Mouse (Mus musculus) kidney, postnatal 0 days (tissue): ENCODE data around the gene Ascc2. TPM values are rescaled to one million over a fixed set of nuclear protein-coding genes. Genes with fewer than 3 reads are reported as not detected.

Experiments used
- ATAC-seq: fragments of 200-750 bp; cut with Nextera tagmentation; replicated peaks from 2 replicates; pipeline ENCODE4 v1.8.0; 2017; ENCODE audit warnings: low read depth, moderate number of reproducible peaks, moderate TSS enrichment, moderate library complexity; ENCODE audit not compliant: low FRiP score
- DNase-seq: peaks from one replicate; pipeline ENCODE4 v3.0.0-alpha.2; 2016; ENCODE audit warnings: low spot score
- H3K27ac ChIP-seq: fragments of 300-500 bp; sonication (generic); 2 replicates; pipeline ENCODE4 v1.5.1; 2014; ENCODE audit warnings: mild to moderate bottlenecking
- H3K27me3 ChIP-seq: fragments of 300-500 bp; sonication (generic); 2 replicates; pipeline ENCODE4 v1.6.1; 2014; ENCODE audit warnings: low read length, mixed read lengths; ENCODE audit not compliant: insufficient read depth
- H3K36me3 ChIP-seq: fragments of 300-500 bp; sonication (generic); 2 replicates; pipeline ENCODE4 v1.6.1; 2014; ENCODE audit warnings: low read length, mixed read lengths; ENCODE audit not compliant: insufficient read depth
- H3K4me1 ChIP-seq: fragments of 300-500 bp; sonication (generic); replicated peaks from 2 replicates; pipeline ENCODE4 v1.6.1; 2014; ENCODE audit warnings: antibody characterized with exemption, low read length, mixed read lengths; ENCODE audit not compliant: insufficient read depth
- H3K4me2 ChIP-seq: fragments of 300-500 bp; sonication (generic); 2 replicates; pipeline ENCODE4 v1.6.1; 2014; ENCODE audit warnings: mild to moderate bottlenecking, low read length, moderate library complexity, mixed read lengths
- H3K4me3 ChIP-seq: fragments of 300-500 bp; sonication (generic); replicated peaks from 2 replicates; pipeline ENCODE4 v1.5.1; 2014; ENCODE audit warnings: low read depth, low read length
- H3K9ac ChIP-seq: fragments of 300-500 bp; sonication (generic); 2 replicates; pipeline ENCODE4 v1.6.1; 2014; ENCODE audit warnings: low read depth, low read length
- H3K9me3 ChIP-seq: fragments of 300-500 bp; sonication (generic); replicated peaks from 2 replicates; pipeline ENCODE4 v1.6.1; 2016; ENCODE audit warnings: low read length, inconsistent platforms, mixed read lengths
- CTCF ChIP-seq: IDR thresholded peaks from 2 replicates; pipeline ENCODE4 v1.5.1; 2016; ENCODE audit warnings: antibody characterized with exemption, low read depth, mild to moderate bottlenecking, moderate library complexity
- WGBS: fragments of 180-500 bp; shearing (Covaris S2); extraction: QIAGEN DNeasy Blood & Tissue Kit; methylation state at CpG from one replicate; pipeline ENCODE4 v1.1.7; 2014; 5-methylcytosine and 5-hydroxymethylcytosine counted together
- polyA plus RNA-seq: library from polyadenylated mRNA; unstranded; fragments of >200 nt; fragmentation: Nextera tagmentation; extraction: Ambion mirVana; gene quantifications from 2 replicates; pipeline ENCODE4 v1.2.1, GENCODE M21; 2015

Gene Ascc2
- polyA plus RNA-seq, 1 experiment from 2014 or later = 23.2 TPM

- no peak for ATAC-seq
These were observed 24.4 kb downstream of the Ascc2 start for GRCm38 (mm10) chr11:4661871-4662495.

GRCm38 (mm10) chr11:4662496-4662878 is 24.9 kb downstream of the Ascc2 start:
- no peak overlapping the region for H3K9ac ChIP-seq
- H3K27me3 ChIP-seq = no peaks in the 10 kb centered on the region
- H3K9me3 ChIP-seq = no peaks in the 10 kb centered on the region
- peaks cover 12% of the 10 kb centered on the region; the same call in 1 of the 2 replicates for H3K36me3 ChIP-seq
- no peak for DNase-seq
- no peak overlapping the region for H3K4me3 ChIP-seq
- no peak overlapping the region for H3K27ac ChIP-seq
- no peaks in the 10 kb centered on the region for H3K4me1 ChIP-seq
- TF ChIP-seq CTCF = no peak
- no peak for ATAC-seq
- 91% methylated on average over 11 of the region's 11 CpGs for whole genome bisulfite sequencing
- no peak overlapping the region for H3K4me2 ChIP-seq

More at GRCm38 (mm10) chr11:4661871-4662495, 24.4 kb downstream of the Ascc2 start:
- Histone ChIP-seq H3K9ac (no peak overlapping the region), H3K9me3 (no peaks in the 10 kb centered on the region), H3K27me3 (no peaks in the 10 kb centered on the region), H3K4me3 (no peak overlapping the region), H3K36me3 (peaks cover 12% of the 10 kb centered on the region; the same call in 1 of the 2 replicates), H3K4me2 (no peak overlapping the region), H3K4me1 (no peaks in the 10 kb centered on the region), H3K27ac (no peak overlapping the region)
- no peak for DNase-seq
- 84% methylated on average over 10 of the region's 10 CpGs for WGBS
- TF ChIP-seq CTCF = no peak

DNA sequence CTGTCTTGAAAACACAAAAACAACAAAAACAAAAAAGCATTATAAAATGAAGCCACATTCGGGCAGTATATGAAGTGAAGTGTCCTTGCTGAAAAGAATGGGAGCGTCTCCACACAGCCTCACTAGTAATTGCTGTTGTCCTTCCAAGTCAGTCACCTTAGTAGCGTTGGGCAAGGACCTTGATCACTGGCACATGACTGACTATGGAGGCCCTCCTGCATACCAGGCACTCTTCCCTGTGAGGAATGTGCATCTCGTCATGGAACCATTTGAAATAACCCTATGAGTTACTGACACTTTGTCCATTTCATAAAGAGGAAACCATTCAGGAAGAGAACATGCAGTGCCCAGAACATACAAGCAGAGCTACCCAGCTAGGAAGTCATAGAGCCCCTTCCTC is 34.2 kb downstream of the Ascc2 start:
- Histone ChIP-seq H3K27me3 (no peaks in the 10 kb centered on the region), H3K27ac (no peak overlapping the region), H3K9ac (no peak overlapping the region), H3K4me3 (no peak overlapping the region), H3K4me1 (no peaks in the 10 kb centered on the region), H3K4me2 (no peak overlapping the region), H3K9me3 (no peaks in the 10 kb centered on the region), H3K36me3 (peaks cover 20% of the 10 kb centered on the region; the same call in 1 of the 2 replicates)
- DNase-seq (no peak), ATAC-seq (no peak)
- 76% methylated on average over 4 of the region's 4 CpGs for WGBS
- no peak for TF ChIP-seq CTCF

GRCm38 (mm10) chr11:4674593-4674992 is 37.0 kb downstream of the Ascc2 start:
- H3K27ac ChIP-seq = no peak overlapping the region
- no peaks in the 10 kb centered on the region for H3K4me1 ChIP-seq
- ATAC-seq = no peak
- H3K36me3 ChIP-seq = peaks cover 17% of the 10 kb centered on the region; the same call in 1 of the 2 replicates
- no peak for DNase-seq
- TF ChIP-seq CTCF = no peak
- H3K4me3 ChIP-seq = no peak overlapping the region
- H3K9me3 ChIP-seq = no peaks in the 10 kb centered on the region
- H3K27me3 ChIP-seq = no peaks in the 10 kb centered on the region
- no peak overlapping the region for H3K4me2 ChIP-seq
- 100% methylated on average over 1 of the region's 1 CpGs for WGBS
- no peak overlapping the region for H3K9ac ChIP-seq

DNA sequence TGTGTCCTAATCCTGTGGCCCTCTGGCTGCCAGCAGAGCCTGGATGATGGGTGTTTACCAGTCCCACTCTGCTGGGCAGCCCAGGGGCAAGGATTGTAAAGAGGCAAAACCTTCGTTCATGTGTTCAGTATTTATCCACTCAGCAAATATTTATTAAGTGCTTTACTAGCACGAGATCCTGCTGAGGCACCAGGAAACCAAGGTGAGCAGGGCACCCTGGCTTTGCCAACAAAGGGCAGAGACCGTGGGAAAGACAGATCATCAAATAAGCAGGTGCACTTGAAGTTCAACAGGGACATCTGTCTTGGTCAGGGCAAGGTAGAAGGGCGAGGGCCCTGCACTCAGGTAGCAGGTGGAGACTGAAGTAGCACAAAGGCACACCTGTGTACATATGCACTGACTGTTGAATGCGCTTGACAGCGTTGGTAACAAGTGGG is 37.6 kb downstream of the Ascc2 start:
- H3K4me2 ChIP-seq = no peak overlapping the region
- no peak overlapping the region for H3K27ac ChIP-seq
- H3K4me3 ChIP-seq = no peak overlapping the region
- H3K9me3 ChIP-seq = no peaks in the 10 kb centered on the region
- no peak overlapping the region for H3K9ac ChIP-seq
- ATAC-seq = no peak
- peaks cover 17% of the 10 kb centered on the region; the same call in 1 of the 2 replicates for H3K36me3 ChIP-seq
- H3K27me3 ChIP-seq = no peaks in the 10 kb centered on the region
- DNase-seq = no peak
- 86% methylated on average over 6 of the region's 6 CpGs for WGBS
- no peak for TF ChIP-seq CTCF
- H3K4me1 ChIP-seq = no peaks in the 10 kb centered on the region

- DNase-seq (no peak), ATAC-seq (no peak)
- no peak overlapping the region for H3K4me3 ChIP-seq
- H3K4me1 ChIP-seq = no peaks in the 10 kb centered on the region
- TF ChIP-seq CTCF = no peak
- H3K9ac ChIP-seq = no peak overlapping the region
- no peak overlapping the region for H3K4me2 ChIP-seq
- H3K36me3 ChIP-seq = peaks cover 19% of the 10 kb centered on the region
- no peak overlapping the region for H3K27ac ChIP-seq
- H3K9me3 ChIP-seq = no peaks in the 10 kb centered on the region
- no peaks in the 10 kb centered on the region for H3K27me3 ChIP-seq
- 91% methylated on average over 6 of the region's 6 CpGs for WGBS
These were observed 38.1 kb downstream of the Ascc2 start for GRCm38 (mm10) chr11:4675693-4676092.
